Mouse (Mus musculus): Measurements from ENCODE around the gene Retreg3.

DNA sequence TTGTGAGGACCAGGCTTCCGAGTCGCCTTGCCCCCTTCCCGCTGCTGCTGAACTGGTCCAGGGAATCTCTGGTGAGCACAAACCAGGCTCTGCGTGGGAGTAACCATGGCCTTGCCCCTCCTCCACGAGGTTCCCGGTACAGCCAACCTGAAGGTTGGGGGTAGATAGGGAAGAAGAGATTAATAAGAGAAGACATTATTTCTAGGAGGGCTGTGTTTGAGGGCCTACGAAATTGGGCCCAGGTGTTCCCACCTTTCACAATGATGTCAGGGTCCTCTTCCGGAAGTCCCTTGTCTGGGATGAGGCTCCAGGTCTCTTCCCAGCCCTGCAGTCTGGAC, 48.2 kb upstream of the Retreg3 start:
- TF ChIP-seq POLR2A (IDR thresholded peaks at IDR 0.05; ENCODE audit: low read depth, low read length) = no peak
- no peak for TF ChIP-seq CTCF (IDR thresholded peaks at IDR 0.05; ENCODE audit: borderline replicate concordance, insufficient read depth, low read length)
